Mouse (Mus musculus) kidney, embryonic 14.5 days (tissue): ENCODE data around the gene Plekha5. TPM values are rescaled to one million over a fixed set of nuclear protein-coding genes. Genes with fewer than 3 reads are reported as not detected.

Experiments
- ATAC-seq: fragments of 200-750 bp; cut with Nextera tagmentation; 2 replicates; pipeline ENCODE4 v1.8.0; 2017; ENCODE audit warnings: moderate number of reproducible peaks, mild to moderate bottlenecking, moderate TSS enrichment, moderate library complexity; ENCODE audit not compliant: low FRiP score, low TSS enrichment
- H3K27ac ChIP-seq: fragments of 300-500 bp; sonication (generic); 2 replicates; pipeline ENCODE4 v1.5.1; 2014; ENCODE audit warnings: low read depth, mild to moderate bottlenecking, low read length, moderate library complexity, mixed read lengths
- H3K27me3 ChIP-seq: fragments of 300-500 bp; sonication (generic); 2 replicates; pipeline ENCODE4 v1.6.1; 2014; ENCODE audit warnings: mild to moderate bottlenecking, low read length; ENCODE audit not compliant: control insufficient read depth, insufficient read depth
- H3K36me3 ChIP-seq: fragments of 300-500 bp; sonication (generic); 2 replicates; pipeline ENCODE4 v1.6.1; 2014; ENCODE audit warnings: low read length, mixed read lengths; ENCODE audit not compliant: control insufficient read depth, insufficient read depth
- H3K4me1 ChIP-seq: fragments of 300-500 bp; sonication (generic); 2 replicates; pipeline ENCODE4 v1.6.1; 2014; ENCODE audit warnings: low read length, mixed read lengths; ENCODE audit not compliant: control insufficient read depth, insufficient read depth
- H3K4me2 ChIP-seq: fragments of 300-500 bp; sonication (generic); replicated peaks from 2 replicates; pipeline ENCODE4 v1.6.1; 2014; ENCODE audit warnings: low read depth, mild to moderate bottlenecking, low read length
- H3K4me3 ChIP-seq: fragments of 300-500 bp; sonication (generic); 2 replicates; pipeline ENCODE4 v1.5.1; 2014; ENCODE audit warnings: mild to moderate bottlenecking, low read length
- H3K9ac ChIP-seq: fragments of 300-500 bp; sonication (generic); 2 replicates; pipeline ENCODE4 v1.6.1; 2014; ENCODE audit warnings: low read depth, mild to moderate bottlenecking, low read length, moderate library complexity
- H3K9me3 ChIP-seq: fragments of 300-500 bp; sonication (generic); 2 replicates; pipeline ENCODE4 v1.6.1; 2016; ENCODE audit warnings: low read length; ENCODE audit not compliant: control insufficient read depth
- WGBS: fragments of 180-500 bp; shearing (Covaris S2); extraction: QIAGEN DNeasy Blood & Tissue Kit; methylation state at CpG from one replicate; pipeline ENCODE4 v1.1.7; 2014; 5-methylcytosine and 5-hydroxymethylcytosine counted together
- polyA plus RNA-seq: library from polyadenylated mRNA; unstranded; fragments of >200 nt; fragmentation: Nextera tagmentation; extraction: Ambion mirVana; gene quantifications from 2 replicates; pipeline ENCODE4 v1.2.1, GENCODE M21; 2014

Gene Plekha5
- polyA plus RNA-seq: 43.8 and 63.4 TPM in 2 replicates

- peak within 1 kb of the TSS; percentile 98 for H3K4me3 ChIP-seq
- peak within 1 kb of the TSS; percentile 67 for H3K4me2 ChIP-seq
- H3K27me3 ChIP-seq: no peaks in the 10 kb centered on the region
- peak; percentile 94 for ATAC-seq
- no CpG with 5 or more reads among the region's 65 CpGs for whole genome bisulfite sequencing
- H3K36me3 ChIP-seq: 0 out of 2 replicates have a peak, but pooled peaks cover 7% of the 10 kb centered on the region
- H3K27ac ChIP-seq: peak within 1 kb of the TSS; percentile 90
- peak within 1 kb of the TSS; percentile 97 for H3K9ac ChIP-seq
- H3K9me3 ChIP-seq: peaks cover 6% of the 10 kb centered on the region; the same call in 1 of the 2 replicates
- peaks cover 5% of the 10 kb centered on the region; the same call in 1 of the 2 replicates for H3K4me1 ChIP-seq
Observed at GRCm38 (mm10) chr6:140423846-140424200, at the start of gene Plekha5. Plekha5 (plus strand) TSS chr6:140424054.

DNA sequence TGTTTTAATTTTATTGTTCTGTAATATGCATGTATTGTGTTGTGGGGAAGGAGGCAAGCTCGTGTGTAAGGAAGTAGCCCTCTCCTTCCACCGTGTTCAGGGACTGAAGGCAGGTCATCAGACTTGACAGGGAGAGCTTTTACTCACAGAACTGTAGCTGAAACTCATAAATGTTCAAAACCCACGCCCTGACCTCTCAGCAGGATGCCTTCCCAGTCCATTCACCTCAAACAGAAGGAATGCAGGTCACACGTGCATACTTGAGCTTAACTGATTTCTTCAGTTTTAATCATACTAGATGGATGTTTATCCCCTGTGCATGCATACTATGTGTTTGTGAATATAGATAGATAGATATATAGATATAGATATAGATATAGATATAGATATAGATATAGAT is 48.2 kb upstream of the Plekha5 start:
- no peaks in the 10 kb centered on the region for H3K27me3 ChIP-seq
- WGBS: 56% methylated on average over 4 of the region's 4 CpGs
- no peak overlapping the region for H3K4me3 ChIP-seq
- no peaks in the 10 kb centered on the region for H3K9me3 ChIP-seq
- no peaks in the 10 kb centered on the region for H3K36me3 ChIP-seq
- no peak for ATAC-seq
- H3K4me2 ChIP-seq: no peak overlapping the region
- no peaks in the 10 kb centered on the region for H3K4me1 ChIP-seq
- H3K9ac ChIP-seq: no peak overlapping the region
- no peak overlapping the region for H3K27ac ChIP-seq

- Histone ChIP-seq H3K27me3 (no peaks in the 10 kb centered on the region), H3K9me3 (no peaks in the 10 kb centered on the region), H3K4me1 (no peaks in the 10 kb centered on the region), H3K36me3 (no peaks in the 10 kb centered on the region), H3K4me3 (no peak overlapping the region), H3K4me2 (no peak overlapping the region), H3K9ac (no peak overlapping the region), H3K27ac (no peak overlapping the region)
- ATAC-seq: no peak
- WGBS: 63% methylated on average over 2 of the region's 2 CpGs
Observed at GRCm38 (mm10) chr6:140380588-140380987, 43.3 kb upstream of the Plekha5 start.

- ATAC-seq: no peak
- no peak overlapping the region for H3K9ac ChIP-seq
- H3K27me3 ChIP-seq: no peaks in the 10 kb centered on the region
- H3K27ac ChIP-seq: no peak overlapping the region
- no peaks in the 10 kb centered on the region for H3K9me3 ChIP-seq
- H3K4me1 ChIP-seq: no peaks in the 10 kb centered on the region
- WGBS: 62% methylated on average over 8 of the region's 8 CpGs
- H3K4me2 ChIP-seq: no peak overlapping the region
- H3K4me3 ChIP-seq: no peak overlapping the region
- no peaks in the 10 kb centered on the region for H3K36me3 ChIP-seq
Observed at GRCm38 (mm10) chr6:140381162-140381561, 42.7 kb upstream of the Plekha5 start.

GRCm38 (mm10) chr6:140383580-140384400 is 40.1 kb upstream of the Plekha5 start:
- Histone ChIP-seq H3K4me2 (no peak overlapping the region), H3K9me3 (no peaks in the 10 kb centered on the region), H3K27me3 (no peaks in the 10 kb centered on the region), H3K36me3 (no peaks in the 10 kb centered on the region), H3K27ac (no peak overlapping the region), H3K4me1 (no peaks in the 10 kb centered on the region), H3K9ac (no peak overlapping the region), H3K4me3 (no peak overlapping the region)
- ATAC-seq: no peak
- 83% methylated on average over 10 of the region's 10 CpGs for WGBS

DNA sequence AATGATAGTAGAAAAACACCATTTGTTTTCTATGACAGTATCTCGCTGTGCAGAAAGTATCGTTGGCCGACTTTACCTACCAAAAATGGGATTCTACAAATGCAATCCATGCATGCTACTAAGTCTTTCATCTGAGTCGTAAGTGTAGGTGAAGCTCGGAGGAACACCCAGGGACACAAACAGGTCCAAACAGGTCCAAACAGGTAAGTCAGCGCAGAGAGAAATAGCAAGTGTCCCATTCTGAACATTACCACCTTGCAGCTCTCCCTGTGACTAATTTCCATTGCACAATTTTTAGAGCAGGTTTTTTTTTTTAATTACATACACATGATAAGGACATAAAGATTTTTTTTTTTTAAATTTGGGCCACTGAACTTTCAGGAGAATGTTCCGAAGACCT is 27.2 kb upstream of the Plekha5 start:
- no peak overlapping the region for H3K4me2 ChIP-seq

GRCm38 (mm10) chr6:140402766-140403310 is 21.0 kb upstream of the Plekha5 start:
- ATAC-seq: no peak

More for the DNA sequence above, 27.2 kb upstream of the Plekha5 start:
- no peak overlapping the region for H3K27ac ChIP-seq
- H3K9ac ChIP-seq: no peak overlapping the region
- H3K27me3 ChIP-seq: no peaks in the 10 kb centered on the region
- no peaks in the 10 kb centered on the region for H3K36me3 ChIP-seq
- no peaks in the 10 kb centered on the region for H3K4me1 ChIP-seq
- no peak for ATAC-seq
- H3K9me3 ChIP-seq: no peaks in the 10 kb centered on the region
- 94% methylated on average over 7 of the region's 7 CpGs for WGBS
- H3K4me3 ChIP-seq: no peak overlapping the region

GRCm38 (mm10) chr6:140411996-140412395 is 11.9 kb upstream of the Plekha5 start:
- no peak overlapping the region for H3K4me2 ChIP-seq
- H3K9ac ChIP-seq: no peak overlapping the region
- no peak overlapping the region for H3K27ac ChIP-seq
- no peak overlapping the region for H3K4me3 ChIP-seq
- H3K9me3 ChIP-seq: no peaks in the 10 kb centered on the region
- peak; percentile 57; the same call in 1 of the 2 replicates for ATAC-seq
- no peaks in the 10 kb centered on the region for H3K27me3 ChIP-seq
- H3K36me3 ChIP-seq: no peaks in the 10 kb centered on the region
- no peaks in the 10 kb centered on the region for H3K4me1 ChIP-seq
- WGBS: 78% methylated on average over 3 of the region's 3 CpGs

More at GRCm38 (mm10) chr6:140402766-140403310, 21.0 kb upstream of the Plekha5 start:
- H3K4me1 ChIP-seq: no peaks in the 10 kb centered on the region
- no peak overlapping the region for H3K27ac ChIP-seq
- no peaks in the 10 kb centered on the region for H3K9me3 ChIP-seq
- 59% methylated on average over 13 of the region's 13 CpGs for WGBS
- no peak overlapping the region for H3K9ac ChIP-seq
- no peak overlapping the region for H3K4me3 ChIP-seq
- H3K27me3 ChIP-seq: no peaks in the 10 kb centered on the region
- H3K4me2 ChIP-seq: no peak overlapping the region
- no peaks in the 10 kb centered on the region for H3K36me3 ChIP-seq
